Mouse (Mus musculus) hindbrain, embryonic 10.5 days (tissue): ENCODE data around the gene Ptcra. TPM values are rescaled to one million over a fixed set of nuclear protein-coding genes. Genes with fewer than 3 reads are reported as not detected.
"Not testable (repeated sequence)": the region's sequence is repeated elsewhere in the genome, so short reads cannot be mapped to it uniquely, and the experiment has no call there.

Experiments used
- DNase-seq: peaks from one replicate; pipeline ENCODE4 v3.0.0-alpha.2; 2017; ENCODE audit warnings: low spot score
- H3K27ac ChIP-seq: fragments of 300-500 bp; sonication (generic); 2 replicates; pipeline ENCODE4 v1.5.1; 2016; ENCODE audit warnings: mild to moderate bottlenecking, moderate library complexity
- H3K27me3 ChIP-seq: fragments of 300-500 bp; sonication (generic); 2 replicates; pipeline ENCODE4 v1.6.1; 2016; ENCODE audit warnings: mild to moderate bottlenecking; ENCODE audit not compliant: poor library complexity, insufficient read depth, severe bottlenecking
- H3K36me3 ChIP-seq: fragments of 300-500 bp; sonication (generic); 2 replicates; pipeline ENCODE4 v1.6.1; 2016; ENCODE audit warnings: mild to moderate bottlenecking, moderate library complexity
- H3K4me1 ChIP-seq: fragments of 300-500 bp; sonication (generic); replicated peaks from 2 replicates; pipeline ENCODE4 v1.6.1; 2016; ENCODE audit warnings: mild to moderate bottlenecking
- H3K4me3 ChIP-seq: fragments of 300-500 bp; sonication (generic); 2 replicates; pipeline ENCODE4 v1.5.1; 2016; ENCODE audit warnings: mild to moderate bottlenecking, moderate library complexity
- H3K9me3 ChIP-seq: fragments of 300-500 bp; sonication (generic); 2 replicates; pipeline ENCODE4 v1.6.1; 2016; ENCODE audit warnings: mild to moderate bottlenecking, moderate library complexity
- WGBS: fragments of 180-500 bp; shearing (Covaris S2); methylation state at CpG from one replicate; pipeline ENCODE4 v1.1.7; 2016; 5-methylcytosine and 5-hydroxymethylcytosine counted together
- polyA plus RNA-seq: library from polyadenylated mRNA; unstranded; fragments of >200 nt; fragmentation: Nextera tagmentation; extraction: Ambion mirVana; gene quantifications from 2 replicates; pipeline ENCODE4 v1.2.1, GENCODE M21; 2016

Ptcra gene
- polyA plus RNA-seq, 1 experiment from 2014 or later = 0.43 TPM

DNA sequence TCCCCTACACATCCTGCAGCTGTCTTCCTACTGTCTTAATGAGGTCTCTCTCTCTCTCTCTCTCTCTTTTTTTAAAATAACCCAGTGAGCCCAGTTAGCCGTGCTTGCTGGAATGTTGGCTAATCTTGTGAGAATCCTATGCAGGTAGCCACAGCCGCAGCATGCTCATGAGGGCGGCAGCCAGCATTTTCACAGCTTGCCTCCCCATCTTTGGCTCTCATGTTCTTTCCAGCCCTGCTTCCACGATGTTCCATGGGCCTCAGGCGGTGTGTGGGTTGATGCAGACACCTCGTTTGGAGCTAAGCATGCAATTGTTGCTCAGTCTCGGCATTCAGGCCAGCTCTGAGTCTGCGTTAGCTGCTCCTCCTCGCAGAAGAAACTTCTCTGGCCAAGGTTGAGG lies 1.4 kb upstream of the Ptcra start:
- H3K27ac ChIP-seq, H3K4me1 ChIP-seq, DNase-seq, H3K36me3 ChIP-seq, H3K9me3 ChIP-seq, H3K27me3 ChIP-seq, H3K4me3 ChIP-seq: not testable (repeated sequence)
- 72% methylated on average over 9 of the region's 9 CpGs for WGBS

DNA sequence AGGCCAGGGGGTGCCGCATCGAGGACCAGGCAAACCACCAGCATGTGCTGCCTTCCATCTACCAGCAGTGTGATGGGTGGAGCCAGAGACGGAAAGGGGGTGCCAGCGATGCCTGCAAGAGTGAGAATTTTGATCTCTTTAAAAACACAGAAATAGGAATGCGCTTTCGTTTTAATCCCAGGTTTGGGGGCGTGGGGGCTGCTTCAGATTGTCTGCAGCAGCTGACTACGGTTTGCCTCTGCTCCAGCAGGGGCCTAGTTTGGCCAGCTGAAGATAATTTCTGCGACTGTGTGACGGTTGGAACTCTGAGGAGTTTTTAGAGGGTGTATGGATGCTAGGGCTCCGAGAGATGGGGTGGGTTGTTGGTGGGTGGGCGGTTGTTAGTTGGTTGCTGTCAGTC lies 4.8 kb downstream of the Ptcra start:
- Histone ChIP-seq H3K36me3 (no peaks in the 10 kb centered on the region), H3K9me3 (peaks cover 3% of the 10 kb centered on the region; the same call in 1 of the 2 replicates), H3K27ac (no peak overlapping the region), H3K4me3 (no peak overlapping the region), H3K27me3 (no peaks in the 10 kb centered on the region), H3K4me1 (peaks cover 5% of the 10 kb centered on the region; the same call in 1 of the 2 replicates)
- DNase-seq = no peak
- WGBS = 82% methylated on average over 12 of the region's 12 CpGs

DNA sequence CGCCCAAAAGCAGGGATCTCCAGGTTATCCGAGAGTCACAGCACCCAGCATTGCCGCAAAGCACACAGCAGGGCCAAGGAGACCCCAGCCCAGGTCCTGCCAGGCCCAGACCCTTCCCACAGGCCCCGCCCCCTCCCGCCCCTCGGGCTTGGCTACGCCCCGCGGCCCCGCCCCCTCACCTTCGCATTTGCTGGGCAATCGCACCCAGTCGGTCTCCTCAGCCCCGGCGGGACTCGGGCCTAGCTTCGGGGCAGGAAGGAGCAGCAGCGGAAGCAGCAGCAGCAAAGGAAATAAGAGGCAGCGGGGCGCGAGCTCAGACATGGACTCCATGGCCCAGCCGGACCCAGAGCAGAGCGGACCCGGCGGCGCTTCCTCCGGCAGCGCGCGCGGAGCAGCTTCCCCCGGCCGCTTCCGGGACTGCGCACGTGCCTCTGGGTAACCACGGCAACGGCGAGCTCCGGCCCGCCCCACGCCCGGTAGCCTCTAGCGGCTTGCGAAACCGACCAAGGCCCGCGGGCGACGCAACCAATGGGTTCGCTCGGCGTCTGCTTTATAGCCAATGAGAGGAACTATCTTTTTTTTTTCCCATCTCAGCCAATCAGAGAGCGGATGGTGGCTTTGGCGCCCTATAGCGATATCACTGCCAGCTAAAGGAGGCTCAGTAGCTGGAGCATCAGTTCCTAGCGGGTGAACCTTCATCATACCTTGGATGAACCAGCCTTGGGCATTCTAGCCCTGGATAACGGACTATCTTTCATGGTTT lies 11.5 kb downstream of the Ptcra start, which contains the start of gene Cnpy3:
Gene Cnpy3 (minus strand): TSS at position 421 of the 763 bp plus-strand sequence.
- WGBS = under 1% methylated on average over 58 of the region's 58 CpGs
- Histone ChIP-seq H3K4me1 (peaks cover 23% of the 10 kb centered on the region), H3K36me3 (peaks cover 17% of the 10 kb centered on the region), H3K27me3 (no peaks in the 10 kb centered on the region), H3K9me3 (peaks cover 3% of the 10 kb centered on the region; the same call in 1 of the 2 replicates), H3K4me3 (peak within 1 kb of the TSS; percentile 76), H3K27ac (peak within 1 kb of the TSS; percentile 89)
- DNase-seq = peak; percentile 99

DNA sequence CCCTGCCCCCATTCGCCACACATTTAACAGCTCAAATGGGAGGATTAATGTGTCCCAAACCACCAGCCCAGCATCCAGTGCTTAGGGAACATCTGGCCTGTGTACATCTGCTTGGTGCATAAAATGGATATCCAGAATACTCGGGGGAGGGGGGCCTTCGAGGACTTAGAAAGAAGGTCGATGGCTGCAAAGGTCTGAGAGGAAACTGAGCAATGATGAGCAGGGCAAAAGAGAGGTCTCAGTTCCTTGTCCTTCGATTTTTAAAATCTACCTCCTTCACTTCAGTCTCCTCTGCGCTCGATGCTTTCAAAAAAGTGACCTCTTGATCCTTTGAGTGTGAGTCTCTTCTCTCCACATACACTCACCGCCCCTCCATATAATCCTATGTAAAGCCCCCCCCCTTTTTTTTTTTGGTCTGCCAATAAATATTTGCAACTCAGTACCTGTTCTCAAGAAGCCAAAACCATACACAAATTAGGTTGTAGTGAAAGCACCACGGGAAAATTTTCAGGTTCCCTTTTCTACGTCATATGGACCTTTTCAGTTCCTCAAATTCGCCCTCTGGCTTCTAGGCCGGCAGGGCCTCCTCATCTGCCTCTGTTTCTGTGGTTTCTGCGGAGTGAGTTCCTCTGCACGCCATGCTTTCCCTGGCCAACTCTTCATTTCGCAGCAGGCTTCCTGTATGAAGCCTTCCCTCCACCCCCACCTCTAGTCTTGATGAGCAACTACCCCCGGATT lies 12.3 kb downstream of the Ptcra start:
- H3K27me3 ChIP-seq = no peaks in the 10 kb centered on the region
- peak overlapping the region; percentile 89 for H3K27ac ChIP-seq
- peaks cover 21% of the 10 kb centered on the region for H3K4me1 ChIP-seq
- peaks cover 3% of the 10 kb centered on the region; the same call in 1 of the 2 replicates for H3K9me3 ChIP-seq
- 34% methylated on average over 16 of the region's 16 CpGs for WGBS
- peaks cover 25% of the 10 kb centered on the region for H3K36me3 ChIP-seq
- H3K4me3 ChIP-seq = peak overlapping the region; percentile 76
- DNase-seq = no peak

DNA sequence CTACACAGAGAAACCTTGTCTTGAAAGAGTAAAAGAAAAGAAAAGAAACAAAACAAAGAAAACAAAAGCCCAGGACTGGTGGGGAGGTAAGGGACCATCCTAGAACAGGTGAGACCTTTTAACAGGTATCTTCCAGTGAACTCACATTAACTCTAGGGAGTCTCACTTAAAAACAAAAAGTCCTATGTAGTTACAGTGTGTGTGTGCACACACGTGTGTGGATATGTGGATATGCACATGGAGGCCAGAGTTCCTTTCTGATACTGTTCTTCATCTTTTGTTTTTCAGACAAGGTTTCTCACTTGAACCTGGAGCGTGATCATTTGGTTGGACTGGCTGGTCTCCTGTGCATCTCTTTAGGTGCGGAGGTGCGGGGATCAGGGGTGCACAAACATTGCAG lies 12.9 kb downstream of the Ptcra start:
- H3K27ac ChIP-seq = peak overlapping the region; percentile 89; the same call in 1 of the 2 replicates
- H3K36me3 ChIP-seq = peaks cover 31% of the 10 kb centered on the region
- WGBS = 93% methylated on average over 4 of the region's 4 CpGs
- H3K27me3 ChIP-seq = no peaks in the 10 kb centered on the region
- H3K4me1 ChIP-seq = peaks cover 18% of the 10 kb centered on the region
- peaks cover 3% of the 10 kb centered on the region; the same call in 1 of the 2 replicates for H3K9me3 ChIP-seq
- DNase-seq = no peak
- H3K4me3 ChIP-seq = peak overlapping the region; percentile 76

DNA sequence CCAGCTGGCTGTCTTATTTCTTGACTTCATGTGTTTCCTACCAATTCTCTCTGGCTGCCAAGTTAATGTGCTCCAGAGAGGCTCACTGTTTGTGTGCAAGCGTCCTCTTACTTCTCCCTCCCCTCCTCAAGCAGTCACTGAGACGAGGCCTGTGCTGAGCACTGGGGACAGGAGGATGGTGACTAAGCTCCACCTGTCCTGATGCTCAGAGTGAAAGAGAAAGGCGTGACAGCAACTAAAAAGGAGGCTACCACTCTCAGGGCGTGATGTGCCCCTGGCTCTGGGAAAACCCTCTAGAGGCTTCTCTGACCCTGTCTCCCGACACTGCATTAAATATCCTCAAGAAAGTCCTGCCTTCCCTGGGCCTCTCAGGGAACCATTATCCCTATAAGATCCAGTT lies 14.2 kb downstream of the Ptcra start:
- H3K27me3 ChIP-seq = no peaks in the 10 kb centered on the region
- H3K27ac ChIP-seq = no peak overlapping the region
- 90% methylated on average over 5 of the region's 5 CpGs for WGBS
- no peak for DNase-seq
- H3K4me3 ChIP-seq = no peak overlapping the region
- peaks cover 18% of the 10 kb centered on the region for H3K4me1 ChIP-seq
- H3K36me3 ChIP-seq = peaks cover 43% of the 10 kb centered on the region
- no peaks in the 10 kb centered on the region for H3K9me3 ChIP-seq

DNA sequence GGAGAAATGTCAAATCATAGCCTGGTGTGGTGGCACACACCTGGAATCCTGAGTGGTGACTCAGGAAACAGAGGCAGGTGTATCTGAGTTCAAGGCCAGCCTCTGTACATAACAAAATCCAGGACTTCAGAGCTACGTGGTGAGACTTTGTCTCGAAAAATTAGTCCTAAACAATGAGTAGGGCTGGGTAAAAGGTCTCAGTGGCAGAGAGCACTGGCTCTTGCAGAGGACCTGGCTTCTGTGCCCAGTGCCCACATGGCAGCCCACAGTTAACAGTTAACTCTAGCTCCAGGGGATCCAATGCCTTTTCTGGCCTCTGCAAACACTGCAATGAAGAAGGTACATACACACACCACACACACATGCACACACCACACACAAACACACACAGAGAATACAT lies 15.7 kb downstream of the Ptcra start:
- Histone ChIP-seq H3K9me3 (no peaks in the 10 kb centered on the region), H3K27me3 (no peaks in the 10 kb centered on the region), H3K4me3 (no peak overlapping the region), H3K36me3 (peaks cover 58% of the 10 kb centered on the region), H3K4me1 (peaks cover 18% of the 10 kb centered on the region), H3K27ac (no peak overlapping the region)
- 94% methylated on average over 2 of the region's 2 CpGs for WGBS
- DNase-seq = no peak

DNA sequence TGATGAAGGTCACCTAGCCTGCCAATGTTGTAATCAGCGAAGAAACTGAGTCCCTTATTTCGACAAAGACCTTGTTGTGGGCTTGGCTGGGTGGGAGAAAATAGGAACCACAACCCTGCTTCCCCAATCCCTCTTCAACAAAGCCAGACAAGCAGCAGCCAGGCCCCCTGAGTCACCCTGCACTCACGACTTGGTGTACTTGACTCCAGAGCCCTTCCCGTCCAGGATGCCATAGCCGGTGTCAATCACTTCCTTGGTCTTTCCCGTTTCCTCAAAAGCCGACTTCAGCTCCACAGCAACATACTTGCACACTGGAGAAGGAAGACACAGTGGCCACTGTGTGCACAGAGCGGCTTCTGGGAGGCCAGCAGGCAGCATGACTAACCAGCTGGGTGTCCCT lies 16.3 kb downstream of the Ptcra start:
- Histone ChIP-seq H3K36me3 (peaks cover 64% of the 10 kb centered on the region), H3K4me1 (peaks cover 13% of the 10 kb centered on the region), H3K4me3 (no peak overlapping the region), H3K27me3 (no peaks in the 10 kb centered on the region), H3K27ac (no peak overlapping the region), H3K9me3 (no peaks in the 10 kb centered on the region)
- 83% methylated on average over 8 of the region's 8 CpGs for WGBS
- DNase-seq = no peak

DNA sequence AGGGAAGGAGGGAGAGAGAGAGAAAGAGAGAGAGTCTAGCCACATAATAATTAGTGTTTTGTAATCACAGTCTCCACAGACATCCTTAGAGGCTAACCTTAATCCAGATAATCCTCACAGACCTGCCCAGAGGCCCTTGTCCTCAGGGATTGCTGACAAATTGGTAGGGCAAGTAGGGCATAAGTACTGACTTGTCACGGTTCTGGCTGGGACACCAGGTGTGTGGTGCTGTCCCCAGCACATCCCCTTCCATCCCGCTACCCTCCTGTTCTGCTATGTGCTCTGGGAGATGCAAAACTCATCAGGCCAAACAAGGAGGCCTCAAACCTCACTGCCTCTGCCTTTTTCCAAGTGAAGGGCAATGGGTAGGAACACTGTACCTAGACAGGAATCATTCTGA lies 18.0 kb downstream of the Ptcra start:
- WGBS = 85% methylated on average over 2 of the region's 2 CpGs
- H3K36me3 ChIP-seq = peaks cover 77% of the 10 kb centered on the region

DNA sequence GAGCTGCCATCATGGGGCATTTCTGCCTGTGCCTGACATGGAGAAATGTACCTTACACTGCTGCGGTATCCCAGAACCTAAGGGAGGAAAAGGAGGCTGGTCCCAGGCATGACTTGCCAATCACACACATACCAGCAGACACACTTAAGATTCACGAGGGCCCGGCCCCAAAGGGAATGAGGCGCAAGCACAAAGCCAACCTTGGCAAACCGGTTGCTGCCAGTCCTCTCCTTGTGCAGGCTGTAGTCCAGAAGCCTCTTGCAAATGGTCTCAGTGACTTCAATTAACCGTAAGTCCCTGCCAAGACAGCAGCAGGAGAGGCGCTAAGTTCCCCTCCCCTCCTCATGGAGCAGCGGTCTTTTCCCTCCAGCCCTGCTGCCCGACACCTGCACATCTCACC lies 20.5 kb downstream of the Ptcra start:
- Histone ChIP-seq H3K4me1 (no peaks in the 10 kb centered on the region), H3K27me3 (no peaks in the 10 kb centered on the region), H3K27ac (no peak overlapping the region), H3K4me3 (no peak overlapping the region), H3K9me3 (no peaks in the 10 kb centered on the region), H3K36me3 (peaks cover 82% of the 10 kb centered on the region)
- no peak for DNase-seq
- 92% methylated on average over 9 of the region's 9 CpGs for WGBS

More for the DNA sequence above, 18.0 kb downstream of the Ptcra start:
- Histone ChIP-seq H3K4me1 (peaks cover 1% of the 10 kb centered on the region), H3K9me3 (no peaks in the 10 kb centered on the region), H3K27me3 (no peaks in the 10 kb centered on the region), H3K4me3 (no peak overlapping the region), H3K27ac (no peak overlapping the region)
- DNase-seq = no peak

DNA sequence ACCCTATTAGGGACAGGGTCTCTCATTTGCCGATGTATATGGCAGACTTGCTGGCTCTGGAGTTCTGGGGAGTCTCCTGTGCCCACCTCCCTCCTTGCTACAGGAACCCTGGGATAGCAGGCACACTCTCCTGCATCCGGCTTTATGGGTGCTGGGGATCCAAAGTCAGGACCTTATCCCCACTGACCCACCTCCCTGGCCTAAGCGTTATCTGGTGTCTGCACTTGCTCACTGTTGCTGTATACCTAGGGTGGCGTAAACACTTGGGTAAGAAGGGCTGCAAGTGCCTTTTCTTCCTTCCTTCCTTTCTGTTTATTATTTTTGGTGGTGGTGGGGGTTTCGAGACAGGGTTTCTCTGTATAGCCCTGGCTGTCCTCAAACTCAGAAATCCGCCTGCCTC lies 22.2 kb downstream of the Ptcra start:
- 88% methylated on average over 6 of the region's 6 CpGs for WGBS
- Histone ChIP-seq H3K4me1 (no peaks in the 10 kb centered on the region), H3K9me3 (no peaks in the 10 kb centered on the region), H3K4me3 (no peak overlapping the region), H3K27ac (no peak overlapping the region), H3K36me3 (peaks cover 80% of the 10 kb centered on the region), H3K27me3 (no peaks in the 10 kb centered on the region)
- no peak for DNase-seq

DNA sequence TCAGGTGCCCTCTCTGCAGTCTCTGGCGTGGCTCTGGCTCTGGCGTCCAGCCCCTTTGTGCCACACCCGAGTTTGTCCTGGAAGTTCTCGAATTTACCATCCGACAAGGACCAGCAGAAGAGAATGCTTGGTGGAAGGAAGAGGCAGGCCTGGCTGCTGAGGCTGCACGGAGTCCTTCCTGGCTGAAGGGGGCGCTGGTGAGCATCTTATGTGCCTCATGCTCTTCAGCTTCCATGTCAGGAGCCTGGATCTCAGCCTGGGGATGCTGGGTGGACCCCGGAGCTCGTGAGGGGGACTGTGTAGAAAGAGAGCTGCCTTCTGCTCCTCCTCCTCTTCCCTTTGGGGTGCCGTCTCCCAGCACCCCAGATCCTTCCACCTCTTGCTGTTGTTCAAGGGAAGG lies 27.4 kb downstream of the Ptcra start:
- peak; percentile 29 for DNase-seq
- peaks cover 53% of the 10 kb centered on the region for H3K36me3 ChIP-seq
- no peaks in the 10 kb centered on the region for H3K9me3 ChIP-seq
- WGBS = 69% methylated on average over 10 of the region's 10 CpGs
- H3K4me1 ChIP-seq = no peaks in the 10 kb centered on the region
- H3K27ac ChIP-seq = no peak overlapping the region
- no peak overlapping the region for H3K4me3 ChIP-seq
- no peaks in the 10 kb centered on the region for H3K27me3 ChIP-seq

DNA sequence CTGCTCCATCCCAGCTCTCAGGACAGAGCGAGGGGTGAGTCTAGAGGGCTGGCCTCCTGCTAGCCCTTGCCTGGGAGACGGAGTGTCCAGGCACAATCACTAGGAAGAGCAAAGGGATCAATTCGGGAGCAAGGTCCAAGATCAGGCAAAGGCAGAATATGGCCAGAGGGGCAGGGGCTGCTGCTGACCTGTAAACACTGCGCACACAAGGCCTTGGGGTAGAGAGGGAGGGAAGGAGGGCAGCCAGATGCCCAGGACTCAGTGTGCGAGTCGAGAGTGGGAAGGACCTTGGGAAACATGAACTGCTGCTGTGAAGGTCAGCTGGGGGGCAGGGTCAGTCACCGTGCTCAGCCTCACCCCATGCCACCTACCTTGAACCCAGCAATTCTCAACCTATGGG lies 28.2 kb downstream of the Ptcra start:
- WGBS = 83% methylated on average over 7 of the region's 7 CpGs
- no peaks in the 10 kb centered on the region for H3K27me3 ChIP-seq
- DNase-seq = no peak
- H3K27ac ChIP-seq = no peak overlapping the region
- H3K36me3 ChIP-seq = peaks cover 51% of the 10 kb centered on the region
- no peaks in the 10 kb centered on the region for H3K4me1 ChIP-seq
- no peaks in the 10 kb centered on the region for H3K9me3 ChIP-seq
- no peak overlapping the region for H3K4me3 ChIP-seq
